Mouse (Mus musculus): ENCODE measurements around the gene Prkag2.

DNA sequence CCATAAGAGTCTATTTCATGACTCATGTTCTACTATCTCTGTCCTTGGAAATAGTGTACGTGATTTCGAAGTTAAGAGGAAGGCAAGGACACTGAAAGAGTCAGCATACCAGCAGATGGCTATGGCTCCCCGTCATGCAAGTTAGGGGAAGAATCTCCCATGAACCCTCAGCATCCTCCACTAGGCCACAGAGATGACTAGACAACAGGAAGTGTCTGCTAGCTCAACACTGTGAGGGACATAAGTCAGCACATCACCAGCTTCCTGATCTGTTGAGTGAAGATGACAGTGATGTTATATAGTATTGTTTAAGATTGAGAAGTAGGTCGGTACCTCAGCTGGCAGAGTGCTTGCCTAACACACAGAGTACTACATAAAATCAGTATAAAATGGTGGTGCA, 27.4 kb upstream of the Prkag2 start:
- TF ChIP-seq CTCF (IDR thresholded peaks at IDR 0.05; ENCODE audit: low read depth, low read length) (no peak), TAL1 (conservative IDR thresholded peaks at IDR 0.05; ENCODE audit: low read depth, low read length) (no peak)

All from G1E (cell line).